Comparison of ENCODE assay signal across 8 mouse cellular contexts in genomic region chr9:71485475-71486094, GRCm38 (mm10). TPM values are rescaled to one million over a fixed set of nuclear protein-coding genes. Genes with fewer than 3 reads are reported as not detected.
DNase-seq lines count a peak whose midpoint lies in the region; ATAC-seq and TF ChIP-seq lines count a peak whose summit lies in the region.

TSS of gene Polr2m (minus strand) at chr9:71485935.

- H3K4me1 ChIP-seq in forebrain, embryonic 10.5 days = peaks cover 31% of the 10 kb centered on the region
- H3K4me1 ChIP-seq in heart, embryonic 15.5 days (replicated peaks) = peaks cover 12% of the 10 kb centered on the region
- peaks cover 4 to 8% of the 10 kb centered on the region in 2 experiments; a peak in 3 of 4 replicates for H3K4me1 ChIP-seq in liver, embryonic 14.5 days (replicated peaks; ENCODE audit: control insufficient read depth in 2 of 2, insufficient read depth in 2 of 2, low read length in 1 of 2)
- no peaks in the 10 kb centered on the region for H3K4me1 ChIP-seq in neural tube, embryonic 11.5 days (ENCODE audit: control insufficient read depth, insufficient read depth, low read length)
- no peaks in the 10 kb centered on the region for H3K4me1 ChIP-seq in stomach, postnatal 0 days (replicated peaks; ENCODE audit: control insufficient read depth, insufficient read depth)

- no peak for TF ChIP-seq CTCF in liver, embryonic 14.5 days (IDR thresholded peaks at IDR 0.05; ENCODE audit: low read depth)
- TF ChIP-seq CTCF in stomach, postnatal 0 days (IDR thresholded peaks at IDR 0.05; ENCODE audit: low read depth) = no peak

- no peaks in the 10 kb centered on the region for H3K9me3 ChIP-seq in forebrain, embryonic 10.5 days
- H3K9me3 ChIP-seq in heart, embryonic 15.5 days (replicated peaks) = no peaks in the 10 kb centered on the region
- H3K9me3 ChIP-seq in liver, embryonic 14.5 days (ENCODE audit: control insufficient read depth, low read length) = no peaks in the 10 kb centered on the region
- no peaks in the 10 kb centered on the region for H3K9me3 ChIP-seq in neural tube, embryonic 11.5 days (ENCODE audit: control insufficient read depth, low read length)
- no peaks in the 10 kb centered on the region for H3K9me3 ChIP-seq in stomach, postnatal 0 days (ENCODE audit: control insufficient read depth, low read length)

- H3K4me3 ChIP-seq in forebrain, embryonic 10.5 days = peak within 1 kb of the TSS; percentile 98
- H3K4me3 ChIP-seq in heart, embryonic 15.5 days = peak within 1 kb of the TSS; percentile 91
- peak within 1 kb of the TSS; percentile 96 to 100 for H3K4me3 ChIP-seq in liver, embryonic 14.5 days (ENCODE audit: insufficient read depth in 1 of 2, low read depth in 2 of 2, low read length in 2 of 2)
- H3K4me3 ChIP-seq in neural tube, embryonic 11.5 days (ENCODE audit: low read depth, low read length) = peak within 1 kb of the TSS; percentile 81
- peak within 1 kb of the TSS; percentile 98 for H3K4me3 ChIP-seq in stomach, postnatal 0 days (ENCODE audit: low read depth, low read length)

- ATAC-seq in heart, embryonic 15.5 days (replicated peaks; ENCODE audit: insufficient number of reproducible peaks, insufficient read depth, low FRiP score, low read depth) = peak; percentile 96
- ATAC-seq in liver, embryonic 14.5 days (ENCODE audit: insufficient read depth) = peak; percentile 95
- peak; percentile 95 for ATAC-seq in neural tube, embryonic 11.5 days (ENCODE audit: insufficient read depth, low FRiP score, low TSS enrichment)
- ATAC-seq in stomach, postnatal 0 days (ENCODE audit: low FRiP score, low TSS enrichment) = peak; percentile 97

- peak within 1 kb of the TSS; percentile 100 for H3K9ac ChIP-seq in heart, embryonic 15.5 days
- peak within 1 kb of the TSS; percentile 99 for H3K9ac ChIP-seq in liver, embryonic 14.5 days (replicated peaks)
- H3K9ac ChIP-seq in neural tube, embryonic 11.5 days (ENCODE audit: low read length) = peak within 1 kb of the TSS; percentile 99
- peak within 1 kb of the TSS; percentile 100 for H3K9ac ChIP-seq in stomach, postnatal 0 days (ENCODE audit: low read length)

- DNase-seq in CD8-positive naive resting alpha-beta T cell, adult 2 months (ENCODE audit: low read depth in 2 of 2, low spot score in 2 of 2) = peak; percentile 86 to 87
- peak; percentile 81 for DNase-seq in c-Kit-positive CD71-negative TER-119-negative erythroid progenitor cells, embryonic 14.5 days (ENCODE audit: low read depth)
- DNase-seq in forebrain, embryonic 10.5 days (ENCODE audit: extremely low spot score, low spot score) = peak; percentile 93
- DNase-seq in kidney, postnatal 25 days = peak; percentile 96 to 97
- DNase-seq in liver, embryonic 14.5 days (ENCODE audit: low read depth in 3 of 3, low spot score in 3 of 3) = peak; percentile 81
- DNase-seq in neural tube, embryonic 11.5 days (ENCODE audit: low spot score) = peak; percentile 95
- DNase-seq in stomach, postnatal 0 days (ENCODE audit: low spot score) = peak; percentile 96

- 0 out of 2 replicates have a peak, but pooled peaks have one; percentile 10 for TF ChIP-seq EP300 in liver, embryonic 14.5 days (IDR thresholded peaks at IDR 0.05; ENCODE audit: low read depth)
- TF ChIP-seq EP300 in stomach, postnatal 0 days (optimal IDR thresholded peaks at IDR 0.05) = peak; percentile 91

- under 1% methylated on average over 70 of the region's 70 CpGs for WGBS in forebrain, embryonic 10.5 days
- under 1% methylated on average over 70 of the region's 70 CpGs for WGBS in heart, embryonic 15.5 days
- under 1% methylated on average over 69 of the region's 70 CpGs for WGBS in liver, embryonic 14.5 days (ENCODE audit: insufficient replicate concordance)
- WGBS in neural tube, embryonic 11.5 days = under 1% methylated on average over 70 of the region's 70 CpGs
- under 1% methylated on average over 65 of the region's 70 CpGs for WGBS in stomach, postnatal 0 days

- peak within 1 kb of the TSS; percentile 72 for H3K4me2 ChIP-seq in heart, embryonic 15.5 days
- peak within 1 kb of the TSS; percentile 86 for H3K4me2 ChIP-seq in liver, embryonic 14.5 days (ENCODE audit: low read depth)
- peak within 1 kb of the TSS; percentile 52 for H3K4me2 ChIP-seq in neural tube, embryonic 11.5 days (ENCODE audit: low read depth)
- H3K4me2 ChIP-seq in stomach, postnatal 0 days (replicated peaks; ENCODE audit: low read depth) = peak within 1 kb of the TSS; percentile 60

- H3K36me3 ChIP-seq in forebrain, embryonic 10.5 days (replicated peaks) = peaks cover 35% of the 10 kb centered on the region
- H3K36me3 ChIP-seq in heart, embryonic 15.5 days = peaks cover 30% of the 10 kb centered on the region
- peaks cover 30% of the 10 kb centered on the region for H3K36me3 ChIP-seq in liver, embryonic 14.5 days (replicated peaks; ENCODE audit: control insufficient read depth, insufficient read depth, low read depth)
- H3K36me3 ChIP-seq in neural tube, embryonic 11.5 days (ENCODE audit: control insufficient read depth, insufficient read depth, low read length) = peaks cover 21% of the 10 kb centered on the region
- peaks cover 19% of the 10 kb centered on the region for H3K36me3 ChIP-seq in stomach, postnatal 0 days (ENCODE audit: control insufficient read depth, insufficient read depth, low read length)

- H3K27ac ChIP-seq in forebrain, embryonic 10.5 days = peak within 1 kb of the TSS; percentile 100
- peak within 1 kb of the TSS; percentile 98 for H3K27ac ChIP-seq in heart, embryonic 15.5 days
- peak within 1 kb of the TSS; percentile 65 for H3K27ac ChIP-seq in liver, embryonic 14.5 days
- H3K27ac ChIP-seq in neural tube, embryonic 11.5 days (ENCODE audit: low read depth, low read length) = peak within 1 kb of the TSS; percentile 70
- H3K27ac ChIP-seq in stomach, postnatal 0 days (replicated peaks) = peak within 1 kb of the TSS; percentile 97

- peaks cover 13% of the 10 kb centered on the region; the same call in 1 of the 2 replicates for H3K27me3 ChIP-seq in forebrain, embryonic 10.5 days (ENCODE audit: poor library complexity, severe bottlenecking)
- H3K27me3 ChIP-seq in heart, embryonic 15.5 days = no peaks in the 10 kb centered on the region
- no peaks in the 10 kb centered on the region for H3K27me3 ChIP-seq in liver, embryonic 14.5 days (ENCODE audit: control insufficient read depth, insufficient read depth, low read length)
- H3K27me3 ChIP-seq in neural tube, embryonic 11.5 days (ENCODE audit: control insufficient read depth, insufficient read depth, low read length) = no peaks in the 10 kb centered on the region
- no peaks in the 10 kb centered on the region for H3K27me3 ChIP-seq in stomach, postnatal 0 days (ENCODE audit: control insufficient read depth, insufficient read depth, low read length)

RNA-seq across cellular contexts. Expression of gene Polr2m, which starts in this region (rescaled TPM):
- polyA plus RNA-seq in forebrain, embryonic 10.5 days (2016; fragmentation: Nextera tagmentation; extraction: Ambion mirVana) = 570 and 573 TPM in 2 replicates
- polyA plus RNA-seq in heart, embryonic 15.5 days (2015; fragmentation: Nextera tagmentation; extraction: Ambion mirVana) = 280 and 318 TPM in 2 replicates
- polyA plus RNA-seq in liver, embryonic 14.5 days (2012; rRNA removed) = 47.3 and 86.5 TPM in 2 replicates
- 75.2 and 91.5 TPM in 2 replicates for polyA plus RNA-seq in liver, embryonic 14.5 days (2014; fragmentation: Nextera tagmentation; extraction: Ambion mirVana)
- polyA plus RNA-seq in neural tube, embryonic 11.5 days (2014; fragmentation: Nextera tagmentation; extraction: Ambion mirVana) = 422 and 444 TPM in 2 replicates
- polyA plus RNA-seq in stomach, postnatal 0 days (2015; fragmentation: Nextera tagmentation; extraction: Ambion mirVana) = 149 and 155 TPM in 2 replicates

Comparison
In these comparisons a context has a peak if more than half of its experiments do, and no peak if none do; other contexts are left out.
1. Peak in every context shown above with its lines: DNase-seq, ATAC-seq, H3K4me3 ChIP-seq and H3K27ac ChIP-seq.